Mouse (Mus musculus): ENCODE data around the gene Txn2.

GRCm38 (mm10) chr15:77945711-77946110, 16.9 kb upstream of the Txn2 start:
- TF ChIP-seq POLR2A (IDR thresholded peaks at IDR 0.05; ENCODE audit: borderline replicate concordance, insufficient read depth, low read length) (no peak), CTCF (IDR thresholded peaks at IDR 0.05; ENCODE audit: borderline replicate concordance, insufficient read depth, low read depth, low read length) (no peak)
